Mouse (Mus musculus) testis, adult 2 months (tissue): ENCODE data around the gene Miox.

Source experiments
- CTCF ChIP-seq: fragments of 200-500 bp; IDR thresholded peaks from 2 replicates; pipeline ENCODE4 v1.5.1; 2012; ENCODE audit warnings: low read depth, mild to moderate bottlenecking, inconsistent platforms, low read length, moderate library complexity; ENCODE audit not compliant: control insufficient read depth, insufficient read depth, insufficient replicate concordance
- POLR2A ChIP-seq: fragments of 200-500 bp; IDR thresholded peaks from 2 replicates; pipeline ENCODE4 v1.6.1; 2012; ENCODE audit warnings: low read depth, mild to moderate bottlenecking, inconsistent platforms, low read length, moderate library complexity; ENCODE audit not compliant: control insufficient read depth

DNA sequence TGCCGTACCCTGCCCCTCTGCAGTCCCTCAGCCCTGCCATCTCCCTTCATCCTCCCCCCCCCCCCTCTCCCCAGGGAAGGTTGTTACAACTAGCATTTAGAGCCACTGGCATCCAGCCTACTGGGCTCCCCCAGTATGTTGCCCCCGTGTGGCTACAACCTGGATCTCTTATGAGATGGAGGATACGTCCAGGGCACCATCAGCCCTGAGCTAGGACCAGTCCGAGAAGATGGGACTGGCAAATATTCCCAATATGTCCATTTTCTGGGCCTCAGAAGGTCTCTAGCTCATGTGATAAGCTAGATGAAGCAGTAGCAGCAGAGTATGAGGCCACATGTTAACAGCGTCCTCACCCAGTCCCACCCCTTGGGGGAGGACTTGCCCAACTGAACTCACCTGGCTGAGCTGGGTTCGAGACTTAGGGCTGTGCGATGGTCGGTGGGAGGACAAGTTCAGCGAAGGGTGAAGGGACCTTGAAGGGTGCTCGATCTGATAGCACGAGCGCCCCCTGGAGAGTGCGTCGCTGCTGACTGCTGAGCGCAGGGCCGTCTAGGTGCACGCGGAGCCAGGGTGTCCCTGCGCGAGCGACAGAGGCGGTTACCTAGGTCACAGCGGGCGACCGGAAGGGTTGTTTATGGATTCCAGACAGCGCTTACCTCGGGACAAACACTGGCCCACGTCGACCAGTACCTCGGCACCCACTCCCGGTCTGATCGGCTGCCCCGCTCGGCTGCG is 39.0 kb downstream of the Miox start:
- TF ChIP-seq POLR2A (no peak), CTCF (peak; percentile 66; the same call in 1 of the 2 replicates)
